Mouse (Mus musculus): Measurements from ENCODE around the gene Agfg2. TPM values are rescaled to one million over a fixed set of nuclear protein-coding genes. Genes with fewer than 3 reads are reported as not detected.

Agfg2 gene
- total and polyA plus RNA-seq, 2 experiments from 2014 or later, result 15.5 to 28.8 TPM

DNA sequence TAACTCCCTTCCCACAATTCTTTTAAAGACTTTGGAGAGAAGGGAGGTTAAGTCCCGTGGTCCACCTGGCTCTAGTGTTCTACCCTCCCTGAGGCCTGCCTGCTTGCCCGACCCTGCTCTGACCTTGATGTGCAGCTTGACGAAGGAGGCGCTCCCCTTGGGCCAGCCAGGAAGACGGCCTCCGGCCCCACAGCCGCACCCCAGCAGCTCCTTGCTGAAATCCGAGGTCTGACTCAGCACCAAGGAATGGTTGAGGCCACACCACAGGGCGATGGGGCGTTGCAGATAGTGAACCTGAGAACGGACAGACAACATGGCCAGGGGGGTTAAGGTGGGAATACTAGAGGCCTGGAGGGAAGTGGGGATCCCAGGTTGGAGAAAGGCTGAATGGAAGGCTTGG lies 71.0 kb downstream of the Agfg2 start, which contains the start of gene Pcolce:
Gene Pcolce (minus strand): TSS at position 235 of the 400 bp plus-strand sequence.
- no peaks in the 10 kb centered on the region for H3K9me3 ChIP-seq (replicated peaks; ENCODE audit: control insufficient read depth, low read length)
- no peak for ATAC-seq (ENCODE audit: insufficient read depth, low read depth)
- peaks cover 31% of the 10 kb centered on the region for H3K4me1 ChIP-seq (ENCODE audit: control insufficient read depth, insufficient read depth)
- DNase-seq (ENCODE audit: low spot score), result no peak
- no peak for TF ChIP-seq EP300 (IDR thresholded peaks at IDR 0.05; ENCODE audit: low read depth)
- TF ChIP-seq CTCF (IDR thresholded peaks at IDR 0.05; ENCODE audit: low read depth), result no peak
- H3K4me2 ChIP-seq (ENCODE audit: low read depth, low read length), result no peak within 1 kb of the TSS
- H3K4me3 ChIP-seq (ENCODE audit: low read depth, low read length), result no peak within 1 kb of the TSS
- H3K27me3 ChIP-seq (ENCODE audit: control insufficient read depth, insufficient read depth, low read length), result no peaks in the 10 kb centered on the region
- peak within 1 kb of the TSS; percentile 17; the same call in 1 of the 2 replicates for H3K27ac ChIP-seq (ENCODE audit: low read depth)
- no peaks in the 10 kb centered on the region for H3K36me3 ChIP-seq (replicated peaks; ENCODE audit: control insufficient read depth, insufficient read depth, low read length)
- 27% methylated on average over 11 of the region's 11 CpGs for WGBS
- no peak within 1 kb of the TSS for H3K9ac ChIP-seq (replicated peaks; ENCODE audit: low read depth, low read length)

GRCm38 (mm10) chr5:137613076-137613475 lies 71.5 kb downstream of the Agfg2 start:
- 72% methylated on average over 5 of the region's 5 CpGs for WGBS
- DNase-seq (ENCODE audit: low spot score) (no peak), ATAC-seq (ENCODE audit: insufficient read depth, low read depth) (no peak)
- TF ChIP-seq CTCF (IDR thresholded peaks at IDR 0.05; ENCODE audit: low read depth), result no peak
- TF ChIP-seq EP300 (IDR thresholded peaks at IDR 0.05; ENCODE audit: low read depth), result no peak
- Histone ChIP-seq H3K27ac (ENCODE audit: low read depth) (no peak overlapping the region), H3K36me3 (replicated peaks; ENCODE audit: control insufficient read depth, insufficient read depth, low read length) (no peaks in the 10 kb centered on the region), H3K4me2 (ENCODE audit: low read depth, low read length) (no peak overlapping the region), H3K9ac (replicated peaks; ENCODE audit: low read depth, low read length) (no peak overlapping the region), H3K27me3 (ENCODE audit: control insufficient read depth, insufficient read depth, low read length) (no peaks in the 10 kb centered on the region), H3K9me3 (replicated peaks; ENCODE audit: control insufficient read depth, low read length) (no peaks in the 10 kb centered on the region), H3K4me3 (ENCODE audit: low read depth, low read length) (no peak overlapping the region), H3K4me1 (ENCODE audit: control insufficient read depth, insufficient read depth) (peaks cover 31% of the 10 kb centered on the region)

DNA sequence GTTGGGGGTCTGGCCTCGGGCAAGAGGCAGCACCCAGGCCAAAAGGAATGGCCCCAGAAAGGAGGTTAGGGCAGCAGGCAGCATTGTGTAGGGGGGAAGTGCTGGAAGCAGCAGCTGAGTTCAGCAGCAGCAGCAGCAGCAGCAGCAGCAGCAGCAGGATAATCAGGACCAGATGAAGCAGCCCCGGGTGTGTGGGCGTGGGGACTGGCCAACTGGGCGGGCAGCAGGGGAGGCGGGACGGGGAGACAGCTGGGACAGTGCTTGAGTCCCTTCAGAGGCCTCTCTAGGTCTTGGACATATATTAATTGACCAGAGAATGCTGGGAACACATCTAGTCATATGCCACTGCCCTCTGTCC lies 73.3 kb downstream of the Agfg2 start:
- Histone ChIP-seq H3K4me1 (ENCODE audit: control insufficient read depth, insufficient read depth) (peaks cover 31% of the 10 kb centered on the region), H3K9me3 (replicated peaks; ENCODE audit: control insufficient read depth, low read length) (no peaks in the 10 kb centered on the region), H3K36me3 (replicated peaks; ENCODE audit: control insufficient read depth, insufficient read depth, low read length) (peaks cover 12% of the 10 kb centered on the region), H3K27me3 (ENCODE audit: control insufficient read depth, insufficient read depth, low read length) (no peaks in the 10 kb centered on the region), H3K27ac (ENCODE audit: low read depth) (peak overlapping the region; percentile 92), H3K4me3 (ENCODE audit: low read depth, low read length) (peak overlapping the region; percentile 35), H3K4me2 (ENCODE audit: low read depth, low read length) (peak overlapping the region; percentile 53), H3K9ac (replicated peaks; ENCODE audit: low read depth, low read length) (peak overlapping the region; percentile 51)
- peak; percentile 55 for DNase-seq (ENCODE audit: low spot score)
- WGBS, result 6% methylated on average over 6 of the region's 6 CpGs
- no peak for TF ChIP-seq CTCF (IDR thresholded peaks at IDR 0.05; ENCODE audit: low read depth)
- no peak for TF ChIP-seq EP300 (IDR thresholded peaks at IDR 0.05; ENCODE audit: low read depth)
- peak; percentile 61 for ATAC-seq (ENCODE audit: insufficient read depth, low read depth)

DNA sequence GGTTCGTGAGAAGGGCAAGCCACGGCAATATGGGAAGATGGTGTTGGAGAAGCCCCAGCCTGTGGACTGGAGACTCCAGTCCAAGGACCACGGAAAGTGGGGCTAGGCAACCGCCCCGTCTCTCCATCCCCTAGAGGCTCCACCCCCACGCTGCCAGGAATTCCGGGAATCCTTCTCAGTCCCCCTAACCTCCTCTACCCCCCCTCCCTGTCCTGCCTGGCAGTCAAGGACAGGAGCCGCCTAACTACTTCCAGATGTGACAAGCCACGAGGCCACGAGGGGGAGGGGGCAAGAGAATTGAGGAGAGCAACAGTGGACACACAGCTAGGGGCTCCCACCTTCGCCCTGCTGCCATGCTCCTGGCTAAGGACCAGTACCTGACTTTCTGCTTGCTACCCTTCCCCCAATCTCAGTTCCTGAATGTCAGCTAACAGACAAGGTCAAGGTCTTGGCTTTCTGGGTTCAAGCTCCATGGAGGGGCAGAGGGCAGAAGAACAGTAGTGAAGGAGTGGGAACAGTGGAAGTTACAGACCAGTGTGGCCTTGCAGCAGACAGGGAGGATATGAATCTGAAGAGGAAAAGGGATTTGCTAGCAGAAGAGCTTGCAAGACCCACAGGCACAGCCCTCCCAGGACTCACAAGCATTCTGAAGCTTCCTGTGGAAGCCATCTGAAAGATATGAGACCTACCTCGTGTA lies 73.8 kb downstream of the Agfg2 start:
- ATAC-seq (ENCODE audit: insufficient read depth, low read depth) (peak; percentile 79), DNase-seq (ENCODE audit: low spot score) (peak; percentile 85)
- peaks cover 17% of the 10 kb centered on the region for H3K36me3 ChIP-seq (replicated peaks; ENCODE audit: control insufficient read depth, insufficient read depth, low read length)
- TF ChIP-seq CTCF (IDR thresholded peaks at IDR 0.05; ENCODE audit: low read depth) (0 out of 2 replicates have a peak, but pooled peaks have one; percentile 9), EP300 (IDR thresholded peaks at IDR 0.05; ENCODE audit: low read depth) (0 out of 2 replicates have a peak, but pooled peaks have one; percentile 55)
- peak overlapping the region; percentile 92 for H3K27ac ChIP-seq (ENCODE audit: low read depth)
- H3K4me2 ChIP-seq (ENCODE audit: low read depth, low read length), result peak overlapping the region; percentile 53
- peak overlapping the region; percentile 51 for H3K9ac ChIP-seq (replicated peaks; ENCODE audit: low read depth, low read length)
- H3K9me3 ChIP-seq (replicated peaks; ENCODE audit: control insufficient read depth, low read length), result no peaks in the 10 kb centered on the region
- H3K4me1 ChIP-seq (ENCODE audit: control insufficient read depth, insufficient read depth), result peaks cover 31% of the 10 kb centered on the region
- 8% methylated on average over 12 of the region's 12 CpGs for WGBS
- peak overlapping the region; percentile 35 for H3K4me3 ChIP-seq (ENCODE audit: low read depth, low read length)
- no peaks in the 10 kb centered on the region for H3K27me3 ChIP-seq (ENCODE audit: control insufficient read depth, insufficient read depth, low read length)

DNA sequence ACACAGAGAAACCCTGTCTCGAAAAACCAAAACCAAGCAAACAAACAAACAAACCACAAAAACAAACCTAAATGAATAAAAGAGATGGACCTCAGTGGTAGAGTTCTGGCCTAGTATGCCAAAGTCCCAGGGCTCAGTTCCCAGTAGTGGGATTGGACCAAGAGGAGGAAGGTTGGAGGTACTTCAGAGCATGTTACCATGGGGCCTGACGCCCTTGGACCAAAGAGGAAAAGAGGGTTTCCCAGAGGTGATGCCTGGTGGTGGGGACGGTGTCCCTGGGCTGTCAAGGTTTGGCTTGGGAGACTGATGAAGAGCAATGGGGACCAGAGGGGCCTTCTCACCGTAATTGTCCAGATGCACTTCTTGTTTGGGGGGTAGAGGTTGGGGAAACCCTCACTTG lies 74.5 kb downstream of the Agfg2 start:
- Histone ChIP-seq H3K36me3 (replicated peaks; ENCODE audit: control insufficient read depth, insufficient read depth, low read length) (peaks cover 24% of the 10 kb centered on the region), H3K4me3 (ENCODE audit: low read depth, low read length) (peak overlapping the region; percentile 35), H3K4me2 (ENCODE audit: low read depth, low read length) (peak overlapping the region; percentile 53), H3K27me3 (ENCODE audit: control insufficient read depth, insufficient read depth, low read length) (no peaks in the 10 kb centered on the region), H3K27ac (ENCODE audit: low read depth) (peak overlapping the region; percentile 92), H3K9me3 (replicated peaks; ENCODE audit: control insufficient read depth, low read length) (no peaks in the 10 kb centered on the region), H3K9ac (replicated peaks; ENCODE audit: low read depth, low read length) (0 out of 2 replicates have a peak overlapping the region, but pooled peaks have one; percentile 51), H3K4me1 (ENCODE audit: control insufficient read depth, insufficient read depth) (peaks cover 31% of the 10 kb centered on the region)
- DNase-seq (ENCODE audit: low spot score), result no peak
- TF ChIP-seq CTCF (IDR thresholded peaks at IDR 0.05; ENCODE audit: low read depth), result no peak
- no peak for TF ChIP-seq EP300 (IDR thresholded peaks at IDR 0.05; ENCODE audit: low read depth)
- ATAC-seq (ENCODE audit: insufficient read depth, low read depth), result no peak
- 55% methylated on average over 4 of the region's 4 CpGs for WGBS
